Mouse (Mus musculus): ENCODE data around the gene Usp48. TPM values are rescaled to one million over a fixed set of nuclear protein-coding genes. Genes with fewer than 3 reads are reported as not detected.

Gene Usp48
- polyA plus RNA-seq, 1 experiment, result 26.7 TPM

- no peak overlapping the region for H3K27ac ChIP-seq (ENCODE audit: insufficient read depth, low read depth, low read length)
- H3K36me3 ChIP-seq (ENCODE audit: control insufficient read depth, insufficient read depth, low read length), result no peaks in the 10 kb centered on the region
- peaks cover 20% of the 10 kb centered on the region for H3K27me3 ChIP-seq (ENCODE audit: control insufficient read depth, insufficient read depth, low read length)
- TF ChIP-seq CTCF (IDR thresholded peaks at IDR 0.05; ENCODE audit: extremely low read depth, insufficient read length, insufficient replicate concordance, low read depth, low read length), result no peak
- no peak for TF ChIP-seq POLR2A (IDR thresholded peaks at IDR 0.05; ENCODE audit: low read depth, low read length)
- H3K4me1 ChIP-seq (ENCODE audit: control insufficient read depth, insufficient read depth, insufficient read length, low read length), result peaks cover 2% of the 10 kb centered on the region; the same call in 1 of the 2 replicates
- H3K4me3 ChIP-seq (ENCODE audit: low read depth, low read length), result no peak overlapping the region
- 75% methylated on average over 9 of the region's 9 CpGs for WGBS
Observed at GRCm38 (mm10) chr4:137678568-137678967, 85.0 kb downstream of the Usp48 start.

GRCm38 (mm10) chr4:137679979-137680550, 86.5 kb downstream of the Usp48 start:
- Histone ChIP-seq H3K36me3 (ENCODE audit: control insufficient read depth, insufficient read depth, low read length) (no peaks in the 10 kb centered on the region), H3K27me3 (ENCODE audit: control insufficient read depth, insufficient read depth, low read length) (peaks cover 20% of the 10 kb centered on the region), H3K4me1 (ENCODE audit: control insufficient read depth, insufficient read depth, insufficient read length, low read length) (peaks cover 2% of the 10 kb centered on the region; the same call in 1 of the 2 replicates), H3K4me3 (ENCODE audit: low read depth, low read length) (no peak overlapping the region), H3K27ac (ENCODE audit: insufficient read depth, low read depth, low read length) (no peak overlapping the region)
- WGBS, result 81% methylated on average over 2 of the region's 2 CpGs
- no peak for TF ChIP-seq POLR2A (IDR thresholded peaks at IDR 0.05; ENCODE audit: low read depth, low read length)
- TF ChIP-seq CTCF (IDR thresholded peaks at IDR 0.05; ENCODE audit: extremely low read depth, insufficient read length, insufficient replicate concordance, low read depth, low read length), result no peak

- Histone ChIP-seq H3K27me3 (ENCODE audit: control insufficient read depth, insufficient read depth, low read length) (peaks cover 20% of the 10 kb centered on the region), H3K4me1 (ENCODE audit: control insufficient read depth, insufficient read depth, insufficient read length, low read length) (peaks cover 2% of the 10 kb centered on the region; the same call in 1 of the 2 replicates), H3K36me3 (ENCODE audit: control insufficient read depth, insufficient read depth, low read length) (no peaks in the 10 kb centered on the region), H3K4me3 (ENCODE audit: low read depth, low read length) (no peak overlapping the region), H3K27ac (ENCODE audit: insufficient read depth, low read depth, low read length) (no peak overlapping the region)
- WGBS, result 77% methylated on average over 7 of the region's 7 CpGs
- TF ChIP-seq CTCF (IDR thresholded peaks at IDR 0.05; ENCODE audit: extremely low read depth, insufficient read length, insufficient replicate concordance, low read depth, low read length) (no peak), POLR2A (IDR thresholded peaks at IDR 0.05; ENCODE audit: low read depth, low read length) (no peak)
Observed at GRCm38 (mm10) chr4:137680721-137681120, 87.2 kb downstream of the Usp48 start.

GRCm38 (mm10) chr4:137681408-137682104, 88.0 kb downstream of the Usp48 start:
- no peaks in the 10 kb centered on the region for H3K36me3 ChIP-seq (ENCODE audit: control insufficient read depth, insufficient read depth, low read length)
- H3K27ac ChIP-seq (ENCODE audit: insufficient read depth, low read depth, low read length), result no peak overlapping the region
- WGBS, result 4% methylated on average over 52 of the region's 52 CpGs
- no peak for TF ChIP-seq POLR2A (IDR thresholded peaks at IDR 0.05; ENCODE audit: low read depth, low read length)
- no peak for TF ChIP-seq CTCF (IDR thresholded peaks at IDR 0.05; ENCODE audit: extremely low read depth, insufficient read length, insufficient replicate concordance, low read depth, low read length)
- peaks cover 2% of the 10 kb centered on the region; the same call in 1 of the 2 replicates for H3K4me1 ChIP-seq (ENCODE audit: control insufficient read depth, insufficient read depth, insufficient read length, low read length)
- peak overlapping the region; percentile 30 for H3K4me3 ChIP-seq (ENCODE audit: low read depth, low read length)
- peaks cover 20% of the 10 kb centered on the region for H3K27me3 ChIP-seq (ENCODE audit: control insufficient read depth, insufficient read depth, low read length)

GRCm38 (mm10) chr4:137682961-137683453, 89.5 kb downstream of the Usp48 start:
- 45% methylated on average over 7 of the region's 7 CpGs for WGBS
- peaks cover 2% of the 10 kb centered on the region; the same call in 1 of the 2 replicates for H3K4me1 ChIP-seq (ENCODE audit: control insufficient read depth, insufficient read depth, insufficient read length, low read length)
- H3K27me3 ChIP-seq (ENCODE audit: control insufficient read depth, insufficient read depth, low read length), result peaks cover 20% of the 10 kb centered on the region
- no peak overlapping the region for H3K27ac ChIP-seq (ENCODE audit: insufficient read depth, low read depth, low read length)
- TF ChIP-seq POLR2A (IDR thresholded peaks at IDR 0.05; ENCODE audit: low read depth, low read length) (no peak), CTCF (IDR thresholded peaks at IDR 0.05; ENCODE audit: extremely low read depth, insufficient read length, insufficient replicate concordance, low read depth, low read length) (peak; percentile 80; the same call in 1 of the 2 replicates)
- H3K4me3 ChIP-seq (ENCODE audit: low read depth, low read length), result no peak overlapping the region
- no peaks in the 10 kb centered on the region for H3K36me3 ChIP-seq (ENCODE audit: control insufficient read depth, insufficient read depth, low read length)

- no peak overlapping the region for H3K4me3 ChIP-seq (ENCODE audit: low read depth, low read length)
- H3K27ac ChIP-seq (ENCODE audit: insufficient read depth, low read depth, low read length), result no peak overlapping the region
- H3K27me3 ChIP-seq (ENCODE audit: control insufficient read depth, insufficient read depth, low read length), result peaks cover 20% of the 10 kb centered on the region
- peaks cover 2% of the 10 kb centered on the region; the same call in 1 of the 2 replicates for H3K4me1 ChIP-seq (ENCODE audit: control insufficient read depth, insufficient read depth, insufficient read length, low read length)
- no peaks in the 10 kb centered on the region for H3K36me3 ChIP-seq (ENCODE audit: control insufficient read depth, insufficient read depth, low read length)
- no peak for TF ChIP-seq CTCF (IDR thresholded peaks at IDR 0.05; ENCODE audit: extremely low read depth, insufficient read length, insufficient replicate concordance, low read depth, low read length)
- TF ChIP-seq POLR2A (IDR thresholded peaks at IDR 0.05; ENCODE audit: low read depth, low read length), result no peak
- WGBS, result 24% methylated on average over 9 of the region's 9 CpGs
Observed at GRCm38 (mm10) chr4:137684830-137685343, 91.3 kb downstream of the Usp48 start.

GRCm38 (mm10) chr4:137686303-137686702, 92.7 kb downstream of the Usp48 start:
- Histone ChIP-seq H3K36me3 (ENCODE audit: control insufficient read depth, insufficient read depth, low read length) (no peaks in the 10 kb centered on the region), H3K27ac (ENCODE audit: insufficient read depth, low read depth, low read length) (no peak overlapping the region), H3K4me1 (ENCODE audit: control insufficient read depth, insufficient read depth, insufficient read length, low read length) (peaks cover 2% of the 10 kb centered on the region; the same call in 1 of the 2 replicates), H3K27me3 (ENCODE audit: control insufficient read depth, insufficient read depth, low read length) (peaks cover 13% of the 10 kb centered on the region), H3K4me3 (ENCODE audit: low read depth, low read length) (no peak overlapping the region)
- 36% methylated on average over 5 of the region's 5 CpGs for WGBS
- TF ChIP-seq CTCF (IDR thresholded peaks at IDR 0.05; ENCODE audit: extremely low read depth, insufficient read length, insufficient replicate concordance, low read depth, low read length), result no peak
- no peak for TF ChIP-seq POLR2A (IDR thresholded peaks at IDR 0.05; ENCODE audit: low read depth, low read length)

Measured in small intestine, adult 2 months (tissue).